Mouse (Mus musculus) liver (tissue): ENCODE measurements around the gene Ahdc1.

ENCODE experiments used
- DNase-seq: peaks from one replicate; pipeline ENCODE4 v3.0.0-alpha.2; 2020; ENCODE audit warnings: mixed read lengths

The Ahdc1 gene

DNA sequence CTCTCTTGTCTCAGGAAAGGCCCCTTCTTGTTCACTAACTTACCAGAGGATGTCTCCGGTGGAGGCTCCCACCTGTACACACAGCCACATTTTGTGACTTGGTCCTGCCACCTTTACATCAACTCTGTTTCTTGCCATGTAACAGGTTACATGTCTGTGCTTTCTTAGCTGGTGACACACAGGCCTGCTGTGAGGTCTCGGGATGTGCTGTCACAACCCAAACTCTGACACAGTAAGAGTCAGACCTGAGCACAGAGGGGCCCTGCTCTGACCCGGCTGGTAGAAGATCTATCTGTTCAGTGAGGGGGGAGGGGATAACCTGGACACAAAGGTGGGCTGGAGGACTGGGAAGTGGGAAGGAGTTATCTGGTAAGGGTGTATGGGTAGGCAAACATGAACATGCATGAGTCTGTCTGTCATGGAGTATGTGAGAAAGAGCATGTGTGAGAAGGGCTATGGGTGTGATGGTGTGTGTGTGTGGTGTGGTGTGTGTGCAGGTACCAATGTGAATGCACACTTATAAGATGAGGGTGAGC lies 7.3 kb downstream of the Ahdc1 start:
- no peak for DNase-seq

DNA sequence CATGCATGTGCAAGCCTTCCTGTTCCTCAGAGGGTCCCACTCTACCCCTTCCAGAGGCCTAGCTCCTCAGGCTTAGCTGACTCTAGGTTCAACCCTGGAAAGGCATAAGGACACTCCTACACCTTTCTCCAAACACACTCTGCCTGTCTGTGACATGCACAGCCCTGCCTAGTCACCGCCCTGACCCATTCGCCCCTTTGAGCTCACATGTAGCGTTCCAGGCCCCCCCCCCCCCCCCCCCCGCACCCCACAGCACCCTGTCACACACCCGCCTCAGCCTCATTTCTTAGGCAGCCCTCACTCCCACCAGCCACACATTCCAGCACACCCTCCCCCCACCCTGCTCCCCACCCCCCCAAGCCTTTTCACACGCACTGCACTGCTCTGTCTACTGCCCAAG lies 9.7 kb downstream of the Ahdc1 start:
- no peak for DNase-seq

DNA sequence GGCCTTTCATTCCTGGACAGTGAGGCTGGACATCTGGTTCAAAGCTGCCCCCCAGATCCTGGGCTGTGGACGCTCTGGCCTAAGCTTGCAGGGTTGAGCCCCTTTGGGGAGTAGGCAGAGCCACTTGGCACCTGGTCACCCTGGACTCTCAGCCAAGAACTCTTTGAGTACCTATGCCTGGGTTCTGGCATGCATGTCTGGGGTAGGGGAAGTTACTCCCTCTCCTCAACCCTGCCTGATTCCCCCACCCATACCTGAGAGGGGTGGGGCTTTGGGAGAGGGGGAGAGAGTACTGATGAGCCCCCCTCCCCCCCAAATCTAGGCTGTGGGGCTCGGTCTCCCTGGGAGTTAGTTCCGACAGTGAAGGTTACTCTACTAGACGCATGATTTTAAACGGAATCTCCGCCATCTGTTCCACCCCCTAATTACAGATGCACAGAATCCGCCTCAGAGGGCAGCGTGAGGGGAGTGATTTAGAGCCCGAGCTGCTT lies 10.2 kb downstream of the Ahdc1 start:
- DNase-seq: no peak

DNA sequence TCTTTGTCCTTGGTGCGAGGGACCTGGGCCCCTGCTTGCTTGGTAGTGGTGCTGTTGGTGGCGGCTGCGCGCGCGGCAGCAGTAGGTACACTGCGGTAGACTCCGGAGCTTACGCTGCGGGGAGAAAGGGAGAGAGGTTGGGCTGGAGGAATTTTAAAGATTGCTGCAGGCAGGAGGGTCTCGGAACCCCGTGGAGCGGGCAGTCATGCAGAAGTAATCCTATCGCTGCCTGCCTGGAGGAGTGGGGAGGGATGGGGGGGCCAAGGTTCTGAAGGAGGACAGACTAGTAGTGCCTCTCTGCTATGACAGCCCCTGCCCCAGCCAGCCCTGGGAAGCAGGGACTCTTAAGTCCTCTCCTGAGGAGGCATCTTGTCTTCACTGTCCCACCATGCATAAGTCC lies 11.2 kb downstream of the Ahdc1 start:
- DNase-seq: no peak

DNA sequence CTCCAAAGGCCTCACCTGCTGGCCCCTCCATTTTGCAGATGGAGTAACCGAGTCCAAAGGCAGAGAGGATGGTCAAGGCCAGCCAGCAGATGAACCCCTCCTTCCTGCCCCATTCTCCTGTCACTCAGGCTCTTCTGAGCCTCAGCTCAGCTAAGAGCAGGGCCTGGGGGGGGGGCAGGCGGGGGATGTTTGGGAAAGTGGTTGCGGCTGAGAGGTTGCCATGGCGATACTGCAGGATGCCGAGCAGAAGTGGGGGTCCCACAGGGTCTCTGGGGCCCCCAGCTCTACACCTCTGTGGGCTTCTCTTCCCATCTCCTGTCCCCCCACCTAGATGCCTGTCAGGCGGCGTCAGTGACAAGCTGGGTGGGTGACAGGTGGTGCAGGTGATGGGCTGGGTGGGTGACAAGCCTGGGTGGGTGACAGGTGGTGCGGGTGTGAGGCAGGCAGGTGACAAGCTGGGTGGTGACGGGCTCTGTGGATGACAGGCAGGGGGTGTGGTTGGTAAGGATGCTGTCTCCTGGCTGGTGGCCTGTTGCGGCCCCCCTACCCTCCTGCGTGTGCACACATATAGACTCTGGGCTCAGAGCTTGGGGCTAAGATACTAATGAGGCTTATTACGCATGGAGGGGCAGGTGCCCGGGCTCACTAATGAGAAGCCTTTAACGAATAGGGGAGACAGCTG lies 12.0 kb downstream of the Ahdc1 start:
- DNase-seq: no peak

DNA sequence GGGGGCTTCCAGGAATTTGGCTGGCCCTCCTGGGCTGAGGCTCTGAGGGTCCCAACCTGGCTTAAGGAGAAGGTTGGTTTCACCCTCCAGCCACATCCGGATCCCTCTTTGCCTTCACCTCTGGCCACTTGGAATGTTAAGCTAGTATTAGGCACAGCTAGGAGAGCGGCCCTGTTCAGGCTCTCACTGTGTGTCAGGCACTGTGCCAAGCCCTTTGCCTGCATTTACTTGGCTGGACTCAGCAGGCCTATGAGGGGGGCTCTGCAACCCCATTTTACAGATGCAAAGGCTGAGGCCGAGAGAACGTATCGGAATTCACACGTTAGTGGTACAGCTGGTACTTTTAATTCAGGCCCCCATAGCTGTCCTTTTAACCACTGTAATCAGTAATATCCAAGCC lies 12.6 kb downstream of the Ahdc1 start:
- no peak for DNase-seq

DNA sequence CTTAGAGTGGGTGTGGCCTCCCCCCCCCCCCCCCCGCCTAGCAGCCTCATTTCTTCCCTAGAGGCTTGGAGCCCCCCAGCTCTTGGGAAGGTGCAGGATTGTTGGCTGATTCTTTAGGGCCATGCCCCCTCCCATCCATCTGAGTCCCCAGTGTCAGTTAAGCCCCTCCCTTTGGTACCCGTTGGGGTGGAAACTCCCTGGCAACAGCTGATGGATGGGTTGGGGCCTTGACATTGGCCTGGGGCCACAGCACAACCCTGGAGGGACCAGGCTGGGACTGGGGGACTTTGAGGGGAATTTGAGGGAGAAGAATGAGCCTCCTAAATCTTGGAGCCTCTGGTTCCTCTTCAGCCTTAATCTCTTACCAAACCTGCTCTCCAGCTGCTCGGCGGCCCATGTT lies 13.3 kb downstream of the Ahdc1 start:
- DNase-seq: no peak

DNA sequence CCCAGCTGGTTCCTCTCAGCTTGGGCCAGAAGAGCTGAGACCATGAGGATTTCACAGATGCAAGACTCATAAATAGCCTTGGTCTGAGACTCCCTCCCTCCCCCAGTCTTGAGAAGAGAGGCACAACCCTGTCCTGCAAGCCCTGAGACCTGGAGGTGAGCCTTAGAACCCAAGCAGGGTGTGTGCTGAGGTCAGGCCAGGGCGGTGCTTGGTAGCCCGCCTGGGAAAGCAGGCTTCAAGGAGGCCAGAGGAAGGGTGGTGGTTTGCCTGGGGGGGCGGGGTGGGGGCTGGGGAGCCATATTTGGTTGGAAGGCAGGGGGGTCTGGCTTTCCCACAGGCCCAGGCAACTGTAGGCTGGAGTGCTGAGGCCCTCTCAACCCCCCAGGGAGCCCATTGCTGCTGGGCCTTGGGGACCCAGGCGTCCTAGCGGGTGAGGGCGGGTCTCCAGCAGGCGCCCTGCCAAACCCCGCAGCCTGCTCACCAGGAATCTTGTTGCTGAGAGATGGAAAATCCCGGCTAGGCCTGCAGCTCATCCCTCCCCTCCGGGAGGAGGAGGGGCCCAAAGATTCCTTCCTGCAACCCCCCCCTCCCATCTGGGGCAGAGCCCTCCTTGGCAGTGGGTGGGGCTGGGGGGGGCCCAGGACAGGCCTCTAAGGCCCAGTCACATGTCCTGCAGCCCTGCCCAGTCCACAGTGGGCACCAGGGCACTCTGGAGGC lies 14.1 kb downstream of the Ahdc1 start:
- peak; percentile 38 for DNase-seq

DNA sequence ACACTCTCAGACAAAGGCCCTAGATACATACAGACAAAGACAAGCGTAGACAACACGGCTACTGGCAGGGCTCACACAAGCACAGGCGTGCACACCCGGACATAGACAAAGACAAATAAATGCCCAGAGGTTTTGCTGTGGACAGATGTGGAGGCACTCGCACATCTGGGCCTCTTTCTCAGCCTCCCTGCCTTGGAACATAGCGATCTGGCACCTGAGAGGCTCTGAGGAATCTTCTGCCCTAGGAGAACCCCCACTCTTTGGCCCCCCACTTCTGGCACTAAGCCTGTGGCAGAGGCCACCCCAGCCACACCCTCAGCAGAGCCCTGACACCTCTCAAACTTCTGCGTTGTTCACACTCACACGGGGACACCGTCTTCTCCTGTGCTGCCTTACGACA lies 15.2 kb downstream of the Ahdc1 start:
- no peak for DNase-seq

DNA sequence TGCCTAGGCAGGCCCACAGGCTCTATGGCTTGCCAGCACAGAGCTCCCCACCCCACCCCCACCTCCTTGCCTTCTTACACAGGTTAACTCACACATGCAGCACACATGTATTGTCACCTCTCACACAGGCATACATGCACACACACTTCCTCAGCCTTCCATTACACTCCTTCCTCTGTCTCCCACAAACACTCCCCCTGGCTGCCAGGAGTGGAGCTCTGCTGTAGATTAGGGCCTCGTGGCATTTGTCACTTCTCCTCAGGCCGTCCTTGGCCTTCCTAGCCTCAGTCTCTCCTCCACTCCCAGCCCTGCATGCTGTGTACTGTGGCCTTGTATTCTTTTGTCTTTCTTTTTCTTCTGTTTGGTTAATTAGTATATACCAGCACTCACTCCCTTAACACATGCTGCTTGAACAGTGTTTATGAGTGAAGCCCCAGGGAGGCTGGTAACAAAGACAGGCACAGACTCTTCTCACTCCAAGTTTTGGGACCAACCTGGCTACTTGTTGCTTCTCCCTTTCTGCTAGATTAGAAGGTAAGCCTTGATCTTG lies 15.8 kb downstream of the Ahdc1 start:
- DNase-seq: no peak

DNA sequence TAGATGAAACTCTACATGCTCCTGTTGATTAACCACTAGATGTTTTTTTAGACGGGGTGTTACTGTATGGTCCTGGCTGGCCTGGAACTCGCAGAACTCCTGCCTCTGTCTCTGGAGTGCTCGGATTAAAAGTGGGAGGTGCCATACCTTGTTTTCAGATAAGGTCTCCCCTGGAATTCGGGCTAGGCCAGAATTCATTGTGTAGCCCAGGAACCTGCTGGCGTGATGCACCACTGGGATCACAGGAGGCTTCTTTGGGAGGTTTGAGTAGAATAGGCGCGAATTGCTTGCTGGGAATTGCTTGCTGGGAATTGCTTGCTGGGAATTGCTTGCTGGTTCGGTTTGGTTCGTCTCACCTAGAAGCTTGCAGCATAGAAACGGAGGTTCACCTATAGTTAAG lies 16.7 kb downstream of the Ahdc1 start:
- DNase-seq: no peak

DNA sequence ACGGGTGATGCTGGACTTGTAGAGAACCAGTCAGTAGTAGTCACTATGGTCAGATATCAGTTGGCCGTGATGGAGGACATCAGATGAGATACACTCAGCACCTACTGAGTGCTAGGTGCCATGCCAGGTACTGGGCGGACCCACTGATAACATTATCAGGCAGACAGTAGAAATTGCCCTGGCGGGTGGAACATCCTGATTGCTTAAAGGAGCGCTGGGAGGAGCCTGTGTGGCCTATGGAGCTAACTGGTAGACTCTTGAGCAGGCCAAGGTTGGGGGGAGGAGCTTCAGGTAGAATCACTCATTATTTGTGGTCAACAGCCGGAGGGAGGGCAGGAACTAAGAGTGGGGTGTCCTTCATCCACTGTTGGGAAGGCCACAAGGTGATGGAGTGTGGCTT lies 17.1 kb downstream of the Ahdc1 start:
- no peak for DNase-seq

DNA sequence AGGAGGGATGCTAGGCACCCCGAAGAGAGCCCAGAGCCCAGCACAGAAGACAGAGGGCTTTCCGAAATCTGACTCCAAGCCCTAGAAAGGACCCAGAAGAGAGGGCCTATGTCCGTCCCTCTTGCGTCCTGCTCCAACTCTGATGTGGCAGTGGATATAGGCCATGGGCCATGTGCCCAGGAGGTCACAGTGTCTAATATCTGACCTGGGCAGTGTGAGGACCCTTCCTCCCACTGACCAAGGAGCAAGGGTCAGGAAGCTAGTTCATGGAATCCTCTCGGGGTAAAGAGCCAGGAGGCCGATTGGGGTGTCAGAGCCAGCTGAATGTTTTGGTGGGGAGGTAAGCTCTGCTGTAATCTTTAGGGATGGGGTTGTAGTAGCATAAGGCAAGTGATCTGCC lies 17.8 kb downstream of the Ahdc1 start:
- no peak for DNase-seq

DNA sequence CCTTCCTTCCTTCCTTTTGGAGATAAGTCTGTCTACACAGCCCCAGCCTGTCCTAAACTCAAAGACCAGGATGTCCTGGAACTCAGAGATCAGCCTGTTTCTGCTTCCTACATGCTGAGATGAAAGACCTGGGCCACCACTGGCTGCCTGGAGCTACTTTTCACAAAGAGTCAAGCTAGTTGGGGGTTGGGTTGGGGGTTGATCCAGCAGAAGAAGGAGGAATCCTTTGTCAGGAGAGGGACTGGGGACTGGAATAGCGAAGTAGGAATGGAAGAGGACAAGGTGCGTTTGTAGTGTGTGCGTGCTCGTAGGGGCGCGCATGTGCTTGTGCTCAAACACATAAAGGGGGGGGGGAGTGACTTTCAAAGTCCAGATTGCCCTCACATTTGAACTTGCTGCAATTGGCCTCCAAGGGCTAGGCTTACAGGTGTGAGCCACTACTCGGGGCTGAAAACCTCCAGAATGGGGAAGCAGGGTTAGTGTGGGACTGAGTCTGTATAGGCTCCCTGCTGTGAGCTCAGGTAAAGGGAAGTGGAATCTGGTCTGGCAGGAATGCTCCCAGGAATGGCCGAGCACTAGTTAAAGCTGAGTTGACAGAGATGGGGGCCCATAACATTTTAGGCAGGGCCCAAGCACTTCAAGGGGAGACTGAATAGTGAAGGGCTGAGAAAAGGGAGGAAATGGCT lies 21.5 kb downstream of the Ahdc1 start:
- no peak for DNase-seq

DNA sequence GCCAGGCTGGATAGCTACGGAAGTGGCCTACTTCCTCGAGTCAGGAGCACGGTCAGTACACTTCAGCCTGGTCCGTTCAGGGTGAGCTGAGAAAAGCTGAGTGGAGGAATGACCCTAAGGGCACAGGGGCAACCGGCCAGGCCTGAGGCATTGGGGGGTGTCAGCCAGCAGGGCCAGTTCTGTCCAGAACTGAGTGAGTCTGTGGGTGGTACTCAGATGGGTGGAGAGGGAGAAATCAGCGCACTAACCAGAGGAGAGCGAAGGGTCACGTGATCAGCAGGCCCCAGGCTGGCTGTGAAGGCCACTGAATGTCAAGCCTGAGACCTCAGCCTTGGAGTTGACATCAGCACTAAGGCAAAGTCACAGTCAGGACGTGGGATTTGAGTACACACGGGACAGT lies 23.4 kb downstream of the Ahdc1 start:
- DNase-seq: no peak

DNA sequence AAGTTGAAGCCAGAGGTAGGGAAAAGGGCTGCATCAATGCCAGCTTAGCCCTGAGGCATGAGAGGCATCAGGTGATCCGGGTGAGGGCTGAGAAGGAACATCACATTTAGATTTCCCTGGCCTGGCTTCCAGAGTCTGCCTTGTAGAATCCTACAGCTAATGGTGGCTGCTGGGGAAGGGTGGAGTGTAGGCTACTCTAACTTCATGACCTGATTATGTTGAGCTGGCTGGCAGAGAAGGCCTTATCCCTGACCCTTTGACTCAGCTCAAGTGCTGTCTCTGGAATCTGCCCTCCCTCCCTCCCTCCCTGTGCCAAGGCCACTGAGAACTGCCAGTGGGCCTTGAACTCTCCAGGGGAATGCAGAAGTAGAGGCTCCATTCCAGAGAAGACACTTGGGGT lies 24.4 kb downstream of the Ahdc1 start:
- DNase-seq: no peak

DNA sequence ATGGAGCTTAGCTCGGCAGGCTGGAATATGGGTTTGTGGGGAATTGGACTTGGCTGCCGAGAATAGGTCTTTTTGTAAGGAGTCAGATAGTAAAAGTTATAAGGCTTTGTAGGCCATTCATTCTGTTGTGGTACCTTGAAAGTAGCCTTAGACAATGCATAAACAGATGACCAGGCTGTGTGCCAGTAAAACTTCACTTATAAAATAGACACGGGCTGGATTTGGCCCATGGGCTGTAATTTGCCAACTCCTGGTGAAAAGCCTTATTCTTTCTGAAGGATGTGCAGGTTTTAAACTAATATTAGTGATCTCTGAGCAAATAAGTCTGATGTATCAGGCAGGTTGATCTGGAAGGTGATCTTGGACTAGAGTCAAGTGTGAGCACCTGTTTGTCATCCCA lies 24.9 kb downstream of the Ahdc1 start:
- DNase-seq: no peak

DNA sequence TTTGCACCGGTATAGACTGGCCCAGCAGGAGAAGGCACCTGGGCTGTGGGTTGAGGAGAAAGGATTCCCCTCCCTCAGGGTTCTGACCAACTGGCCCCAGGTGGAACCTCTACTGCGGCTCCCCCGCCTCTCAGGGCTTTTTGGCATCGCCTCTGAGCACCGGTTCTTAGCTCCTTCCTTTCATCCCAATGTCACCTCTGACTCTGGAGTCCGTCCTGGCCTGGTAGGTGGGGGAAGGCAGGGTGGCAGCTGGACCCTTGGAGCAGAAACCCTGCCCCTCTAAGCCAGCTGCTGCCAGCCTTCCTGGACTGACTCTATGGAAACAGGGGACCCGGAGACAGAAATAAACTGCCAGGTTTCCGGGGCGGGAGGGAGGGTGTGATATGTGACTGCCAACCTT lies 26.2 kb downstream of the Ahdc1 start:
- DNase-seq: no peak

DNA sequence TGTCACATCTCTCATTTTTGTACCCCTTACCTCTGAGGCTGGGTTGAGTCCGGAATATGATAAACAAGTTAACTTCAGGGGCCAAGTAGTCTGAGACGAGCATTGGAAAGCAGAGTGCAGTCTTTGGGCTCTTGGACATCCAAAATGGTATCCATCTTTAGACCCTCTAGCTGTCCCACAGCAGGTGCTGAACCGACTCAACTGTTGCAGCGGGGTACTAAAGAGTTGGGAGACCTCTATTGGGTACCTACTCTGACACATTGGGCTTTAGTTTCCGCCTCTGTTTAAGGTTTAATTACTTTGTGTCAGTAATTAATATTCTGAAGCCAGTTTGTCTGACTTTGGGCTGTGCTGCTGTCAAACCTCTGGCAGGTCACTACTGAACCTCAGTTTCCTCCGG lies 26.7 kb downstream of the Ahdc1 start:
- no peak for DNase-seq

DNA sequence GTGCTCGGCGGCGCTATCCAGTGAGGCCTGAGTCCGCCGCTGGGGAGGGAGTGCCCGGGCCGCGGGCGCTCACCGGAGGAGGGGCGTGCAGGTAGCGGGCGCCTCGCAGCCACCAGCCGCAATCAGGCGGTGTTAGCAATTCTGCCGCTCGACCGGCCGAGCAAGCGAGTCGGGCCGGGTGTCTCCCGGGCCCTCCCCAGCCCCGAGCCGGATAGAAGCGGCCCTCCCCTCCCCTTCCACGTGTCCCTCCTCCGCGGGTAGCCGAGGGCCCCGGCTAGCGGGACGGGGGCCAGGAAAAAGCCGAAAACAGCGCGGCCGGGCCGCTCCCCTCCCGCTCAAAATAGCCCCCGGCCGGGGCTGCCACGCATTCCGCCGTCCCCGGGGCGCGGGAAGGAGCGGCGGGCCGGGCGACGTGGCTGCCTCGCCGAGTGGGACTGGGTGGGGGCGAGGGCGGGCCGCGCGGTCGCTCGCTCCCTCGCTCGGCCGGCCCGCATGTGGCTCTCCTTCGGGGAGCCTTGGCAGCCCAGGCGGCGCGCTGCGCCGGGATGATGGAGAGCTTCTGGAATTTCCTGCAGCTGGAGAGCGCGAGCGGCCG lies 27.6 kb downstream of the Ahdc1 start:
- peak; percentile 44 for DNase-seq

DNA sequence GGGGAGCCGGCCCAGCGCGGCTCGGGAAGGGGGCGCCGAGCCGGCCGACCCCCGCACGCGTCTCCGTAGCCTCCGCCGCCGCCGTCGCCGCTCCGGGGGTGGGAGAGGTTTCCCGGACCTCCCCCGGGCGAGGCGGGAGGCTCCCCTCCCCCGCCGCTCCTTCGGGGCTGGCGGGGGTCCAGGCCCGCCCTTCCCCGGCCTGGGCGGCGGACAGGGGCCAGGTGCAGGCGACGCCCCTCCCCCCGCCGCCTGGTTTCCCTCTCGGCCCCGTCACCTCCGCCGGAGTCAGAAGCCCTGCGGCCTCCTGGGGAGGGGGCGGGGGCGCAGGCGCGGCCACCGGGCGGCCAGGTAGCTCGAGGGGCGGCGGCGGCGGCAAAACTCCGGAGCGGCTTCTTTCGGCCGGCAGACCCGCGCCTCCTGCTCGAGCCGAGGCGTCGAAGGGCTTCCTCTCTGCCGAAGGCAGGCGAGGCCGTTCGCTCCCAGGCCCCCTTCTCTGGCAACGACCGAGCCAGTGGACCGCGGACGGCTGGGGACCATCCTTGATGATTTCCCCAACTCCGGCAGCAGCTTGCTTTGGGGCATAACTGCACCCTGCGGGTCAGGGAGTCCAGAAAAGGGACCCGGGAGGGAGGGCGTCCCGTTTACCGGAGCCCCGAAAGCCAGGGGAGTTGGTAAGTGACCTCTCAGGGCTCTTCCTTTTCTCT lies 28.2 kb downstream of the Ahdc1 start:
- peak; percentile 42 for DNase-seq

DNA sequence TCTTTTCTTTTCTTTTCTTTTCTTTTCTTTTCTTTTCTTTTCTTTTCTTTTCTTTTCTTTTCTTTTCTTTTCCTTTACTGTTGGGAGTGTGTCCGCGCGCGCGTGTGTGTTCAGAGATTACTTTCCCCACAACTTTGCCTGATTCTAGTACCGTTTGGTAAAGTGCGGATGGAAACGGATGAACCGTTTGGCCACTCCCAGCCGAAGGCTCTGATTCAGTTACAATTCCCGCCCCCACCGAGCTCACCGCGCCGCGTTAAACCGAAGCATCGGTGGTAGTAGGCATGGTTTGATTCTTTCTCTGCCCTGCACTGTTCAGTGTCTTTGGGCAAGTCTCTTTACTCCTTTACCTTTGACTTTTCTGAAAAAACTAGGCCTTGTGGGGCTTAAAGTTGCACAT lies 28.8 kb downstream of the Ahdc1 start:
- no peak for DNase-seq
